Mouse (Mus musculus): Measurements from ENCODE around the gene Ripor2.
"Not testable (repeated sequence)": the region's sequence is repeated elsewhere in the genome, so short reads cannot be mapped to it uniquely, and the experiment has no call there.

Gene Ripor2

GRCm38 (mm10) chr13:24761403-24762227, 179.6 kb downstream of the Ripor2 start, which contains the start of gene Gmnn:
Gmnn (minus strand) TSS chr13:24761923.
- DNase-seq (ENCODE audit: low read depth), result peak; percentile 97

- DNase-seq (ENCODE audit: low read depth), result no peak
Measured at GRCm38 (mm10) chr13:24762254-24762653, 180.3 kb downstream of the Ripor2 start.

GRCm38 (mm10) chr13:24767809-24768208, 185.8 kb downstream of the Ripor2 start:
- not testable (repeated sequence) for DNase-seq (ENCODE audit: low read depth)

GRCm38 (mm10) chr13:24771482-24771881, 189.5 kb downstream of the Ripor2 start:
- DNase-seq (ENCODE audit: low read depth), result not testable (repeated sequence)

GRCm38 (mm10) chr13:24776146-24776844, 194.3 kb downstream of the Ripor2 start:
- peak; percentile 92 for DNase-seq (ENCODE audit: low read depth)

GRCm38 (mm10) chr13:24778026-24778425, 196.0 kb downstream of the Ripor2 start:
- no peak for DNase-seq (ENCODE audit: low read depth)

- DNase-seq (ENCODE audit: low read depth), result peak; percentile 70
Measured at GRCm38 (mm10) chr13:24778706-24779380, 196.9 kb downstream of the Ripor2 start.

GRCm38 (mm10) chr13:24781916-24782315, 199.9 kb downstream of the Ripor2 start:
- DNase-seq (ENCODE audit: low read depth), result no peak

All from induced T-regulatory cell, adult 2 months (primary cell).